Mouse (Mus musculus): ENCODE data around the gene Tmem151a. TPM values are rescaled to one million over a fixed set of nuclear protein-coding genes. Genes with fewer than 3 reads are reported as not detected.
"Not testable (repeated sequence)": the region's sequence is repeated elsewhere in the genome, so short reads cannot be mapped to it uniquely, and the experiment has no call there.

Gene Tmem151a
- polyA plus RNA-seq, 1 experiment from 2014 or later = 15.8 TPM

GRCm38 (mm10) chr19:5095887-5096474, 10.7 kb upstream of the Tmem151a start:
- peak overlapping the region; percentile 59 for H3K4me2 ChIP-seq (ENCODE audit: low read length)
- H3K4me3 ChIP-seq (replicated peaks; ENCODE audit: low read length) = peak overlapping the region; percentile 79
- no peaks in the 10 kb centered on the region for H3K9me3 ChIP-seq (ENCODE audit: control insufficient read depth, low read length)
- H3K9ac ChIP-seq (replicated peaks; ENCODE audit: low read depth, low read length) = peak overlapping the region; percentile 96
- WGBS = 6% methylated on average over 9 of the region's 9 CpGs
- peak overlapping the region; percentile 92 for H3K27ac ChIP-seq (ENCODE audit: low read length)
- ATAC-seq = no peak
- H3K36me3 ChIP-seq (ENCODE audit: control insufficient read depth, insufficient read depth) = peaks cover 19% of the 10 kb centered on the region
- no peaks in the 10 kb centered on the region for H3K27me3 ChIP-seq (replicated peaks; ENCODE audit: control insufficient read depth, insufficient read depth, low read length)
- peaks cover 53% of the 10 kb centered on the region for H3K4me1 ChIP-seq (replicated peaks; ENCODE audit: control insufficient read depth, insufficient read depth, low read length)

GRCm38 (mm10) chr19:5094746-5095417, 9.6 kb upstream of the Tmem151a start:
- Histone ChIP-seq H3K27me3 (replicated peaks; ENCODE audit: control insufficient read depth, insufficient read depth, low read length) (no peaks in the 10 kb centered on the region), H3K4me3 (replicated peaks; ENCODE audit: low read length) (peak overlapping the region; percentile 79), H3K4me1 (replicated peaks; ENCODE audit: control insufficient read depth, insufficient read depth, low read length) (peaks cover 53% of the 10 kb centered on the region), H3K9ac (replicated peaks; ENCODE audit: low read depth, low read length) (peak overlapping the region; percentile 52), H3K27ac (ENCODE audit: low read length) (peak overlapping the region; percentile 92), H3K4me2 (ENCODE audit: low read length) (peak overlapping the region; percentile 59), H3K9me3 (ENCODE audit: control insufficient read depth, low read length) (no peaks in the 10 kb centered on the region), H3K36me3 (ENCODE audit: control insufficient read depth, insufficient read depth) (peaks cover 17% of the 10 kb centered on the region)
- WGBS = 23% methylated on average over 11 of the region's 11 CpGs
- no peak; the same call in 1 of the 2 replicates for ATAC-seq

- WGBS = under 1% methylated on average over 20 of the region's 21 CpGs
- Histone ChIP-seq H3K4me3 (replicated peaks; ENCODE audit: low read length) (peak overlapping the region; percentile 79), H3K9me3 (ENCODE audit: control insufficient read depth, low read length) (no peaks in the 10 kb centered on the region), H3K4me2 (ENCODE audit: low read length) (peak overlapping the region; percentile 59), H3K36me3 (ENCODE audit: control insufficient read depth, insufficient read depth) (peaks cover 14% of the 10 kb centered on the region), H3K27me3 (replicated peaks; ENCODE audit: control insufficient read depth, insufficient read depth, low read length) (no peaks in the 10 kb centered on the region), H3K9ac (replicated peaks; ENCODE audit: low read depth, low read length) (peak overlapping the region; percentile 52), H3K27ac (ENCODE audit: low read length) (peak overlapping the region; percentile 92), H3K4me1 (replicated peaks; ENCODE audit: control insufficient read depth, insufficient read depth, low read length) (peaks cover 53% of the 10 kb centered on the region)
- ATAC-seq = peak; percentile 80
Observed at GRCm38 (mm10) chr19:5094243-5094632, 8.9 kb upstream of the Tmem151a start.

GRCm38 (mm10) chr19:5093481-5094242, 8.3 kb upstream of the Tmem151a start:
- peak overlapping the region; percentile 52 for H3K9ac ChIP-seq (replicated peaks; ENCODE audit: low read depth, low read length)
- WGBS = 75% methylated on average over 12 of the region's 12 CpGs
- H3K27ac ChIP-seq (ENCODE audit: low read length) = peak overlapping the region; percentile 92; the same call in 1 of the 2 replicates
- H3K9me3 ChIP-seq (ENCODE audit: control insufficient read depth, low read length) = no peaks in the 10 kb centered on the region
- peak overlapping the region; percentile 79 for H3K4me3 ChIP-seq (replicated peaks; ENCODE audit: low read length)
- peak overlapping the region; percentile 59 for H3K4me2 ChIP-seq (ENCODE audit: low read length)
- ATAC-seq = no peak
- H3K36me3 ChIP-seq (ENCODE audit: control insufficient read depth, insufficient read depth) = peaks cover 14% of the 10 kb centered on the region
- peaks cover 53% of the 10 kb centered on the region for H3K4me1 ChIP-seq (replicated peaks; ENCODE audit: control insufficient read depth, insufficient read depth, low read length)
- H3K27me3 ChIP-seq (replicated peaks; ENCODE audit: control insufficient read depth, insufficient read depth, low read length) = no peaks in the 10 kb centered on the region

- Histone ChIP-seq H3K4me2 (ENCODE audit: low read length) (no peak overlapping the region), H3K36me3 (ENCODE audit: control insufficient read depth, insufficient read depth) (peaks cover 14% of the 10 kb centered on the region), H3K9ac (replicated peaks; ENCODE audit: low read depth, low read length) (no peak overlapping the region), H3K9me3 (ENCODE audit: control insufficient read depth, low read length) (no peaks in the 10 kb centered on the region), H3K4me1 (replicated peaks; ENCODE audit: control insufficient read depth, insufficient read depth, low read length) (peaks cover 53% of the 10 kb centered on the region), H3K4me3 (replicated peaks; ENCODE audit: low read length) (no peak overlapping the region), H3K27ac (ENCODE audit: low read length) (no peak overlapping the region), H3K27me3 (replicated peaks; ENCODE audit: control insufficient read depth, insufficient read depth, low read length) (no peaks in the 10 kb centered on the region)
- no peak for ATAC-seq
- 89% methylated on average over 10 of the region's 10 CpGs for WGBS
Observed at GRCm38 (mm10) chr19:5092083-5092482, 6.8 kb upstream of the Tmem151a start.

- 93% methylated on average over 4 of the region's 4 CpGs for WGBS
- Histone ChIP-seq H3K4me2 (ENCODE audit: low read length) (peak overlapping the region; percentile 74), H3K4me1 (replicated peaks; ENCODE audit: control insufficient read depth, insufficient read depth, low read length) (peaks cover 35% of the 10 kb centered on the region), H3K27me3 (replicated peaks; ENCODE audit: control insufficient read depth, insufficient read depth, low read length) (peaks cover 21% of the 10 kb centered on the region), H3K9ac (replicated peaks; ENCODE audit: low read depth, low read length) (peak overlapping the region; percentile 54; the same call in 1 of the 2 replicates), H3K9me3 (ENCODE audit: control insufficient read depth, low read length) (no peaks in the 10 kb centered on the region), H3K36me3 (ENCODE audit: control insufficient read depth, insufficient read depth) (peaks cover 14% of the 10 kb centered on the region), H3K27ac (ENCODE audit: low read length) (no peak overlapping the region), H3K4me3 (replicated peaks; ENCODE audit: low read length) (peak overlapping the region; percentile 55)
- ATAC-seq = no peak
Observed at GRCm38 (mm10) chr19:5089324-5089723, 4.0 kb upstream of the Tmem151a start.

- H3K9ac ChIP-seq (replicated peaks; ENCODE audit: low read depth, low read length) = peak within 1 kb of the TSS; percentile 59
- H3K36me3 ChIP-seq (ENCODE audit: control insufficient read depth, insufficient read depth) = peaks cover 11% of the 10 kb centered on the region
- peak within 1 kb of the TSS; percentile 89 for H3K27ac ChIP-seq (ENCODE audit: low read length)
- H3K4me1 ChIP-seq (replicated peaks; ENCODE audit: control insufficient read depth, insufficient read depth, low read length) = peaks cover 24% of the 10 kb centered on the region
- peaks cover 29% of the 10 kb centered on the region for H3K27me3 ChIP-seq (replicated peaks; ENCODE audit: control insufficient read depth, insufficient read depth, low read length)
- peak within 1 kb of the TSS; percentile 55 for H3K4me3 ChIP-seq (replicated peaks; ENCODE audit: low read length)
- ATAC-seq = peak; percentile 95
- H3K4me2 ChIP-seq (ENCODE audit: low read length) = peak within 1 kb of the TSS; percentile 74
- under 1% methylated on average over 58 of the region's 58 CpGs for WGBS
- H3K9me3 ChIP-seq (ENCODE audit: control insufficient read depth, low read length) = no peaks in the 10 kb centered on the region
Observed at GRCm38 (mm10) chr19:5087884-5088728, 2.8 kb upstream of the Tmem151a start, which contains the start of gene Yif1a. Gene Yif1a (plus strand): TSS chr19:5088538.

- Histone ChIP-seq H3K27me3 (replicated peaks; ENCODE audit: control insufficient read depth, insufficient read depth, low read length) (peaks cover 44% of the 10 kb centered on the region), H3K4me1 (replicated peaks; ENCODE audit: control insufficient read depth, insufficient read depth, low read length) (peaks cover 24% of the 10 kb centered on the region)
- not testable (repeated sequence) for H3K36me3 ChIP-seq (ENCODE audit: control insufficient read depth, insufficient read depth); H3K9ac ChIP-seq (replicated peaks; ENCODE audit: low read depth, low read length); H3K27ac ChIP-seq (ENCODE audit: low read length); H3K4me3 ChIP-seq (replicated peaks; ENCODE audit: low read length); H3K4me2 ChIP-seq (ENCODE audit: low read length); H3K9me3 ChIP-seq (ENCODE audit: control insufficient read depth, low read length); ATAC-seq
- WGBS = 58% methylated on average over 4 of the region's 4 CpGs
Observed at GRCm38 (mm10) chr19:5086533-5086932, 1.2 kb upstream of the Tmem151a start.

Data from forebrain, embryonic 16.5 days (tissue).